Mouse (Mus musculus) liver, embryonic 11.5 days (tissue): ENCODE data around the gene Lrp5. TPM values are rescaled to one million over a fixed set of nuclear protein-coding genes. Genes with fewer than 3 reads are reported as not detected.
A peak's percentile ranks its signal among the peaks of the same experiment; 100 is the strongest.
"Not testable (repeated sequence)": the region's sequence is repeated elsewhere in the genome, so short reads cannot be mapped to it uniquely, and the experiment has no call there.

ENCODE experiments used
- ATAC-seq: fragments of 200-750 bp; cut with Nextera tagmentation; replicated peaks from 2 replicates; pipeline ENCODE4 v1.8.0; 2017; ENCODE audit warnings: moderate number of reproducible peaks, mild to moderate bottlenecking, moderate TSS enrichment, moderate library complexity; ENCODE audit not compliant: low FRiP score
- DNase-seq: peaks from one replicate; pipeline ENCODE4 v3.0.0-alpha.2; 2017; ENCODE audit warnings: low spot score
- H3K27ac ChIP-seq: fragments of 300-500 bp; sonication (generic); 2 replicates; pipeline ENCODE4 v1.5.1; 2014; ENCODE audit warnings: mild to moderate bottlenecking, low read depth, low read length, control low read depth
- H3K27me3 ChIP-seq: fragments of 300-500 bp; sonication (generic); replicated peaks from 2 replicates; pipeline ENCODE4 v1.6.1; 2014; ENCODE audit warnings: low read length, mixed read lengths; ENCODE audit not compliant: control insufficient read depth, insufficient read depth
- H3K36me3 ChIP-seq: fragments of 300-500 bp; sonication (generic); 2 replicates; pipeline ENCODE4 v1.6.1; 2014; ENCODE audit warnings: mild to moderate bottlenecking, low read length, moderate library complexity, mixed read lengths; ENCODE audit not compliant: control insufficient read depth, insufficient read depth
- H3K4me1 ChIP-seq: fragments of 300-500 bp; sonication (generic); replicated peaks from 2 replicates; pipeline ENCODE4 v1.6.1; 2014; ENCODE audit warnings: low read length, mixed read lengths; ENCODE audit not compliant: control insufficient read depth, insufficient read depth
- H3K4me2 ChIP-seq: fragments of 300-500 bp; sonication (generic); 2 replicates; pipeline ENCODE4 v1.6.1; 2014; ENCODE audit warnings: mild to moderate bottlenecking, control low read depth, moderate library complexity
- H3K4me3 ChIP-seq: fragments of 300-500 bp; sonication (generic); 2 replicates; pipeline ENCODE4 v1.5.1; 2014; ENCODE audit warnings: low read depth, low read length, control low read depth
- H3K9ac ChIP-seq: fragments of 300-500 bp; sonication (generic); 2 replicates; pipeline ENCODE4 v1.6.1; 2014; ENCODE audit warnings: low read depth, low read length, control low read depth
- H3K9me3 ChIP-seq: fragments of 300-500 bp; sonication (generic); 2 replicates; pipeline ENCODE4 v1.6.1; 2016; ENCODE audit warnings: low read length, inconsistent platforms, mixed read lengths; ENCODE audit not compliant: control insufficient read depth
- WGBS: fragments of 180-500 bp; shearing (Covaris S2); extraction: QIAGEN DNeasy Blood & Tissue Kit; methylation state at CpG from one replicate; pipeline ENCODE4 v1.1.7; 2014; 5-methylcytosine and 5-hydroxymethylcytosine counted together
- polyA plus RNA-seq: library from polyadenylated mRNA; unstranded; fragments of >200 nt; fragmentation: Nextera tagmentation; extraction: Ambion mirVana; gene quantifications from 2 replicates; pipeline ENCODE4 v1.2.1, GENCODE M21; 2014

Lrp5 gene
- polyA plus RNA-seq, 1 experiment from 2014 or later = 6.3 TPM

- Histone ChIP-seq H3K27ac (no peak overlapping the region), H3K4me1 (peaks cover 55% of the 10 kb centered on the region), H3K36me3 (peaks cover 5% of the 10 kb centered on the region), H3K4me3 (no peak overlapping the region), H3K9ac (no peak overlapping the region), H3K9me3 (0 out of 2 replicates have a peak, but pooled peaks cover 5% of the 10 kb centered on the region), H3K27me3 (no peaks in the 10 kb centered on the region), H3K4me2 (0 out of 2 replicates have a peak overlapping the region, but pooled peaks have one; percentile 2)
- DNase-seq (no peak), ATAC-seq (no peak)
- WGBS = 39% methylated on average over 13 of the region's 13 CpGs
Observed at GRCm38 (mm10) chr19:3669100-3669499, 17.3 kb downstream of the Lrp5 start.

- DNase-seq (no peak), ATAC-seq (no peak)
- Histone ChIP-seq H3K36me3 (peaks cover 5% of the 10 kb centered on the region), H3K4me1 (peaks cover 52% of the 10 kb centered on the region), H3K9me3 (0 out of 2 replicates have a peak, but pooled peaks cover 5% of the 10 kb centered on the region), H3K4me3 (no peak overlapping the region), H3K27ac (no peak overlapping the region), H3K4me2 (no peak overlapping the region), H3K27me3 (no peaks in the 10 kb centered on the region), H3K9ac (no peak overlapping the region)
- 74% methylated on average over 10 of the region's 10 CpGs for WGBS
Observed at GRCm38 (mm10) chr19:3668551-3668950, 17.8 kb downstream of the Lrp5 start.

GRCm38 (mm10) chr19:3667979-3668378 lies 18.4 kb downstream of the Lrp5 start:
- Histone ChIP-seq H3K27ac (peak overlapping the region; percentile 8; the same call in 1 of the 2 replicates), H3K9ac (no peak overlapping the region), H3K27me3 (no peaks in the 10 kb centered on the region), H3K4me2 (no peak overlapping the region), H3K4me3 (no peak overlapping the region), H3K4me1 (peaks cover 52% of the 10 kb centered on the region), H3K9me3 (0 out of 2 replicates have a peak, but pooled peaks cover under 1% of the 10 kb centered on the region), H3K36me3 (peaks cover under 1% of the 10 kb centered on the region; the same call in 1 of the 2 replicates)
- WGBS = 73% methylated on average over 11 of the region's 11 CpGs
- ATAC-seq = no peak
- no peak for DNase-seq

GRCm38 (mm10) chr19:3667155-3667895 lies 19.0 kb downstream of the Lrp5 start:
- Histone ChIP-seq H3K9me3 (no peaks in the 10 kb centered on the region), H3K4me3 (no peak overlapping the region), H3K27me3 (no peaks in the 10 kb centered on the region), H3K27ac (peak overlapping the region; percentile 8; the same call in 1 of the 2 replicates), H3K4me2 (no peak overlapping the region), H3K9ac (no peak overlapping the region), H3K4me1 (peaks cover 52% of the 10 kb centered on the region), H3K36me3 (no peaks in the 10 kb centered on the region)
- no peak for DNase-seq
- no peak for ATAC-seq
- 53% methylated on average over 6 of the region's 6 CpGs for WGBS

GRCm38 (mm10) chr19:3666632-3667031 lies 19.7 kb downstream of the Lrp5 start:
- Histone ChIP-seq H3K27ac (peak overlapping the region; percentile 26; the same call in 1 of the 2 replicates), H3K9me3 (no peaks in the 10 kb centered on the region), H3K4me3 (no peak overlapping the region), H3K4me1 (peaks cover 52% of the 10 kb centered on the region), H3K36me3 (no peaks in the 10 kb centered on the region), H3K4me2 (no peak overlapping the region), H3K27me3 (no peaks in the 10 kb centered on the region), H3K9ac (no peak overlapping the region)
- DNase-seq = no peak
- 84% methylated on average over 2 of the region's 2 CpGs for WGBS
- no peak for ATAC-seq

GRCm38 (mm10) chr19:3665510-3665909 lies 20.9 kb downstream of the Lrp5 start:
- Histone ChIP-seq H3K9me3 (no peaks in the 10 kb centered on the region), H3K4me1 (peaks cover 51% of the 10 kb centered on the region), H3K4me2 (peak overlapping the region; percentile 19; the same call in 1 of the 2 replicates), H3K9ac (no peak overlapping the region), H3K36me3 (no peaks in the 10 kb centered on the region), H3K4me3 (no peak overlapping the region), H3K27ac (no peak overlapping the region), H3K27me3 (no peaks in the 10 kb centered on the region)
- no peak for ATAC-seq
- no peak for DNase-seq
- WGBS = 27% methylated on average over 5 of the region's 5 CpGs

- Histone ChIP-seq H3K9ac (no peak overlapping the region), H3K4me3 (no peak overlapping the region), H3K27me3 (no peaks in the 10 kb centered on the region), H3K4me2 (no peak overlapping the region), H3K9me3 (peaks cover 5% of the 10 kb centered on the region; the same call in 1 of the 2 replicates), H3K36me3 (peaks cover 17% of the 10 kb centered on the region), H3K27ac (no peak overlapping the region), H3K4me1 (peaks cover 12% of the 10 kb centered on the region; the same call in 1 of the 2 replicates)
- 91% methylated on average over 4 of the region's 4 CpGs for WGBS
- ATAC-seq (no peak), DNase-seq (no peak)
Observed at GRCm38 (mm10) chr19:3657947-3658346, 28.4 kb downstream of the Lrp5 start.

- ATAC-seq, H3K9me3 ChIP-seq, H3K9ac ChIP-seq, H3K27ac ChIP-seq, H3K27me3 ChIP-seq, DNase-seq, H3K4me2 ChIP-seq, H3K4me3 ChIP-seq: not testable (repeated sequence)
- Histone ChIP-seq H3K4me1 (peaks cover 12% of the 10 kb centered on the region; the same call in 1 of the 2 replicates), H3K36me3 (peaks cover 21% of the 10 kb centered on the region)
- WGBS = 88% methylated on average over 4 of the region's 4 CpGs
Observed at GRCm38 (mm10) chr19:3657065-3657464, 29.3 kb downstream of the Lrp5 start.

GRCm38 (mm10) chr19:3656144-3656543 lies 30.2 kb downstream of the Lrp5 start:
- peaks cover 29% of the 10 kb centered on the region for H3K36me3 ChIP-seq
- ATAC-seq = no peak
- H3K27me3 ChIP-seq = no peaks in the 10 kb centered on the region
- no peak for DNase-seq
- H3K27ac ChIP-seq = no peak overlapping the region
- H3K4me1 ChIP-seq = peaks cover 12% of the 10 kb centered on the region; the same call in 1 of the 2 replicates
- peaks cover 5% of the 10 kb centered on the region; the same call in 1 of the 2 replicates for H3K9me3 ChIP-seq
- H3K4me3 ChIP-seq = no peak overlapping the region
- WGBS = 57% methylated on average over 1 of the region's 1 CpGs
- H3K9ac ChIP-seq = no peak overlapping the region
- H3K4me2 ChIP-seq = no peak overlapping the region
